Mouse (Mus musculus): ENCODE measurements around the gene Uqcc3.
A peak's percentile ranks its signal among the peaks of the same experiment; 100 is the strongest.
"Not testable (repeated sequence)": the region's sequence is repeated elsewhere in the genome, so short reads cannot be mapped to it uniquely, and the experiment has no call there.

Uqcc3 gene

DNA sequence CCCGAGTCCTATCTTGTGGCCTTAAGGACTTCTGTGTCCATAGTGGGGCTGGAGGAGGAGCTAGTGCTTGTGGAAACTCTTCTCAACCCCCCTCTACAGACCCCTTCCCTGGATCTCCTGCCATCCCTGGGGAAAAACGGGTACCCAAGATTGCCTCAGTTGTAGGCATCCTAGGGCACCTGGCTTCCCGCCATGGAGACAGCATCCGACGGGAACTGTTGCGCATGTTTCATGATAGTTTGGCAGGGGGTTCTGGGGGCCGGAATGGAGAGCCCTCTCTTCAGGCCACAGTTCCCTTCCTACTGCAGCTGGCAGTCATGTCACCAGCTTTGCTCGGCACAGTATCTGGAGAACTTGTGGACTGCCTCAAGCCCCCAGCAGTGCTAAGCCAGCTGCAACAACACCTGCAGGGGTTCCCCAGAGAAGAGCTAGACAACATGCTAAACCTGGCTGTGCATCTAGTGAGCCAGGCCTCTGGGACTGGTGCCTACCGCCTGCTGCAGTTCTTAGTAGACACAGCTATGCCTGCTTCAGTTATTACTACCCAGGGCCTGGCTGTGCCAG is 14.8 kb upstream of the Uqcc3 start:
- no peak for DNase-seq (ENCODE audit: low spot score)

DNA sequence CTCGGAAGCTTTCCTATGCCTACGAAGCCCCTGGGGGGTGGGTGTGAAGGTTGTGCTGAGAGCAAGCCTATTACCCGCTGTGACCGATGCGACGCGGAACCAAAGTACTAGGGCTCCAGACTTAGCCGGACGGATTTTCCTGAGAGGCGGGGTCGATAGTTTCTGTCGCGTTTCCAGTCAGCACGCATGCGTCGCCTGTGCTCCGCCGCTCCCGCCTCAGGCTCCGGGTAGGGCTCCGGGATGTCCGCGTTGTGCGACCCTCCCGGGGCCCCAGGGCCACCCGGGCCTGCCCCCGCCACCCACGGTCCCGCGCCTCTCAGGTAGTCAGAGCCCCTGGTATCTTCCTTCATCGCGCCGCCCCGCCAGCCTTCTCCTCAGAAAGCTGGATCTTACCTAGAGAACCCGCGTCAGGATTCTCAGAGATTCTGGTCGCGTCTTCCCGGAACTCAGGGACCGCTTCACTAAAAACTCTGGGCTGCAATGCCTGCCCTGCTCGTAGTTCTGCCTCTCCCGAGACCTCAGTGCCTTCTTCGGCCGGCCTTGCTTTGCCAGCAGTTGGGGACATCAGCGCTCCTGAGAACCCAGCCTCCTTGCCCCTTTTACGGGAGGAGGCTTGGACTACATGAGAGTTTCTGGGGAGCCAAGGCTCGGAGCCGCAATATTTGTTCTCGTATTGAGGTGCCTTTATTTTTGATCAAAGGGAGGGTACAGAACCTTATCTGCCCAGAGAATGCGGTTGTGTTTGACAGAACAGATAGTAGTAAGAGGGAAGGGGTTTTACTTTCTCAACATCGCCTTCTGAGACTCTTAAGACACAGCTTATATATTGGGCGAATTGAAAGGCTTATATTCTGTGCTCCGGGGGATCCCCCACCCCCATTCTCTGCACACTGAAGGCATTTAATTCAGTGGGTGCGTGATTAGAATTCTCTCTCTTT is 12.4 kb upstream of the Uqcc3 start, which contains the start of gene Ints5:
Gene Ints5 (plus strand): TSS at position 177 of the 938 bp plus-strand sequence.
- peak; percentile 93 for DNase-seq (ENCODE audit: low spot score)

GRCm38 (mm10) chr19:8888511-8889385 is 8.0 kb upstream of the Uqcc3 start, which contains the start of the genes 1810009A15Rik and Gm49416:
Gene 1810009A15Rik, plus strand, starts transcription at chr19:8888853.
Gene Gm49416, plus strand, starts transcription at chr19:8888926.
- peak; percentile 97 for DNase-seq (ENCODE audit: low spot score)

GRCm38 (mm10) chr19:8887585-8888463 is 7.1 kb upstream of the Uqcc3 start:
- no peak for DNase-seq (ENCODE audit: low spot score)

GRCm38 (mm10) chr19:8886916-8887584 is 6.3 kb upstream of the Uqcc3 start:
- no peak for DNase-seq (ENCODE audit: low spot score)

DNA sequence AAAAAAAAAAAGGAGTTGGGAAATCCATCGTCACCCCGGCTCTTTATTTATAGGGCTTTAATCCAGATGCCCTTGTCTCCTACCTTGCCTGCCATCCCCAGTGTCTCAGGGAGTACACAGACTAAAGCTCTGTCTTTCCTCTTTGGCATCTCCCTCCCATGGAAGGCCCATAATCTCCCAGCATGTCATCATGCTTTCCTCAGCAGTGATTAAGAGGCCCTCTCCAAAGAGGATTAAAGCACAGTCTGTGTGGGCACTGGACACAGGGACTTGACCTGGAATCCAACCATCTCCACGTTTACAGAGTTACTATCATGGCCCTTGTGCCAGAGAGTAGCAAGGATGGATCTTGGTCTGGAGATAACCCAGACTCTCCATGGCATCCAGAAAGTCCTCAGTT is 2.9 kb upstream of the Uqcc3 start, which contains the start of the genes Lbhd1 and Gm49403:
Gene Lbhd1 (plus strand): TSS at position 117 of the 400 bp plus-strand sequence.
Gene Gm49403 (plus strand): TSS at position 315 of the 400 bp plus-strand sequence.
- DNase-seq (ENCODE audit: low spot score) = no peak

- no peak for DNase-seq (ENCODE audit: low spot score)
Measured at GRCm38 (mm10) chr19:8881034-8881392, 290 bp upstream of the Uqcc3 start.

DNA sequence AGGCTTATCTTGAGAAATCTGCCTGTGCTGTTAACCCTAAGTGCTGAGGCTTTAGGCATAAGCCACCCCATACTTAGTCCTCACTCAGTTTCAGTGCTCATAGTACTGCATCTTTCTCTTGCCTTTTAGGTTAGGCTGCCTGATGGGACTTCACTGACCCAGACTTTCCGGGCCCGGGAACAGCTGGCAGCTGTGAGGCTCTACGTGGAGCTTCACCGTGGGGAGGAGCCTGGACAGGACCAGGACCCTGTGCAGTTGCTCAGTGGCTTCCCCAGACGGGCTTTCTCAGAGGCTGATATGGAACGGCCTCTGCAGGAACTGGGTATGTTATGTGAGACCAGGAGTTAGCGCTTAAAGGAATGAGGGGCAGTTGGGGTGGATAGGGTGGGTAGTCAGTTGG is 5.7 kb downstream of the Uqcc3 start:
- DNase-seq (ENCODE audit: low spot score) = no peak

DNA sequence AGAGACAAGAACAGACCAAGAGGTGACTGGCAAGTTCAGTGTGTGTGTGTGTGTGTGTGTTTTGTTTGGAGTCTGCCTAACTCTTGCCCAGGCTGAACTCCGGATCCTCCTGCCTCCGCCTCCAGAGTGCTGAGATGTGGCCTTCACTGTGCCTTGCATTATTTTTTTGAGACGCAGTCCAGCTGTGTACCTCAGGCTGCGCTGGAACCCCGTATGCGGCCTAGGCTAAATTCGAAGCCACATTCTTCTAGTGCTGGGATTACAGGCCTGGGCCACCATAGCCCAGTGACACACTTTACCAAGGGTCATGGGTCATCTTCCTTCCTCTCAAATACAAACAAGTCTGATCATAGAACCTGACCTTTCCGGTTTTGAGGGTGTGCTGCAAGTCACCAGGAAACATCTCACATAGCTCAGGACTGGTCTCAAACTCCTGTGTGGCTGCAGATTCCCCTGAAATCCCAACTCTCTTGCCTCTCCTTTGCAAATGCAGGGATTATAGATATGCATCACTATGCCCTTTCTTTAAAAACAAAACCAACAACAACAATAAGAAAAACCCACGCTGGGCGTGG is 8.4 kb downstream of the Uqcc3 start:
- DNase-seq (ENCODE audit: low spot score) = no peak

GRCm38 (mm10) chr19:8871267-8872186 is 9.2 kb downstream of the Uqcc3 start, which contains the start of gene Ubxn1:
Gene Ubxn1, plus strand, starts transcription at chr19:8871496.
- DNase-seq (ENCODE audit: low spot score) = peak; percentile 97

GRCm38 (mm10) chr19:8870838-8871237 is 9.9 kb downstream of the Uqcc3 start:
- DNase-seq (ENCODE audit: low spot score) = no peak

DNA sequence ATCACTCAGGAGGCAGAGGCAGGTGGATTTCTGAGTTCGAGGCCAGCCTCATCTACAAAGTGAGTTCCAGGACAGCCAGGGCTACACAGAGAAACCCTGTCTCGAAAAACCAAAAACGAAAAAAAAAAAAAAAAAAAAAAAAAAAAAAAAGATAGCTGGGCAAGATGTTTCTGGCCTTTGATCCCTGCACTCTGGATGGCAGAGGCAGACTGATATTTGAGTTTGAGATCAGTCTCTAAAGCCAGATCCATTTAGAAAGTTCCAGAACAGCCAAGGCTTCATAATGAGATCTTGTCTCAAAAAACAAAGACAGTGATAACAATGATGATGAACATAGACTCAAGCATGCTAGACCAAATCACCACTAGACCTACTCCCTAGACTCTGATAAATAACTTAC is 10.3 kb downstream of the Uqcc3 start:
- DNase-seq (ENCODE audit: low spot score) = not testable (repeated sequence)

GRCm38 (mm10) chr19:8864265-8864664 is 16.5 kb downstream of the Uqcc3 start:
- DNase-seq (ENCODE audit: low spot score) = no peak

DNA sequence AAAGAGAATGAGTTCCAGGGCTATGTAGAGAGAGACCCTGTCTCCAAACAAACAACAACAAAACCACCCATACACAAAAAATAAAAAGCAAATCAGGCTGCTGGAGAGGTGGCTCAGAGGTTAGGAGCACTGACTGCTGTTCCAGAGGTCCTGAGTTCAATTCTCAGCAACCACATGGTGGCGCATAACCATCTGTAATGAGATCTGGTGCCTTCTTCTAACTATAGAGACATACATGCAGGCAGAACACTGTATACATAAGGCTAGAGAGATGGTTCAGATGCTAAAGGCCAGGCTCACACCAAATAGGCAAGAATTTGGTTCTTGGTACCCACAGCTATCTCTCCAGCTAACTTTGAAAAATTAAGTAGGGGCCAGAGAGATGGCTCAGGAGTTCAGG is 21.7 kb downstream of the Uqcc3 start:
- peak; percentile 30 for DNase-seq (ENCODE audit: low spot score)

DNA sequence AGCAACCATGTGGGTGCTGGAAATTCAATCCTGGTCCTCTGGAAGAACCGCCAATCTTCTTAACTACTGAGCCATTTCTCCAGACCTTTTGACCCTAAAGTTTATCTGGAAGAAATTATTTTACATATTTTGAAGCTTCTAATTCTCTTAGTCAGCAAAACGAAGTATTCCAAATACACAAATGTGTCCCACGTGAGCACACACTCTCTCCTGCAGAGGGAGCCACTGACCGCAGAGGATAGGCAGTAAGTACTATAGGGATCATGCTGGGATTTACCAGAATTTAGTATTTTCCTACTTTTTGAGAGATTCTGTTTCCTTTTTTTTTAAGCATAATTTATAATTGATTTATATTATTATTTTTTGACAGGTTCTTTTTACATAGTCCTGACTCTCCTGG is 23.0 kb downstream of the Uqcc3 start:
- peak; percentile 61 for DNase-seq (ENCODE audit: low spot score)

DNA sequence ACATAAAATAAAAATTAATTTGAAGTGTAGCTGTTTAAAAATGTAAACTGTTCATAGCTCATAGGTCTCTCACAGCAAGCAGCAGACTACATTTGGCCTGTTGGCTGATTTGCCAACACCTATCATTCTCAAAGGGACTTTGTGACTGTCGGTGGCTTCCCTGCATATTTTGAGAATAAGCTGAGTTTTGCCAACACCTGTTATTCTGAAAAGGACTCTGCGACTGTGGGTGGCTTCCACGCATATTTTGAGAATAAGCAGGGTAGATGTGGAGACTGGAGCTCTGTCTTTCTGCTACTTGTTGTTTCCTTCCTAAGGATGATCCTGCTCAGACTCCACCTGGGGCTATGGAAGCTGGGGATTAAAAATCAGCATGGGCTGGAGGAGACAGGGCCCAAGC is 27.6 kb downstream of the Uqcc3 start:
- DNase-seq (ENCODE audit: low spot score) = no peak

DNA sequence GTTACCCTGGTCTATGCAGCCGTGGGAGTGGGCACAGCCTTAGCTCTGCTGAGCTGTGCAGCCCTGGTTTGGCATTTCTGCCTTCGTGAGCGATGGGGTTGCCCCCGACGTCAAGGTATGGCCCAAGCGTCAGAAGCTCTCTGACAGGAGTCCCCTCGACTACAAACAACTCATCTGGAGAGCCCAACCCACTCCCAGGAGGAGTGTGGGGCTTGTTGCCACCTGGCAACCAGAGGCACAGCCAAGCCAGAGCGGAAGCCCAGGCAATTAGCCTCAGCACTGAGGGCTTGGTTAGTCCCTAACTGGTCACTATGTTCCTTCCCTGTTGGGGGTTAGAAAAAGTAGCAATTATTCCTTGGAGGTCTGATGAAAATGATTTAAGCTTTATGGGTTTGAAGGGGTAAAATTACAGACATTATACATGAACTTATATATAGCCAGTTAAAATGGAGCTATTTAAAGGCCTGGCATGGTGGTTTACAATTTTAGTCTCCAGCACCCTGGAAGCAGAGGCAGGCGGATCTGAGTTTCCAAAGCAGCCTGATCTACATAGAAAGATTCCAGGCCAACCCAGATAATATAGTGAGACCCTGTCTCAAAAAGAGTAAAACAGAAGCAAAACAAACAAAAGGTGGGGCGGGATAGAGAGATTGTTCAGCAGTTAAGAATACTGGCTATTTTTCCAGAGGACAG is 28.3 kb downstream of the Uqcc3 start:
- no peak for DNase-seq (ENCODE audit: low spot score)

GRCm38 (mm10) chr19:8851639-8852038 is 29.1 kb downstream of the Uqcc3 start:
- DNase-seq (ENCODE audit: low spot score) = no peak
